Mouse (Mus musculus) midbrain, embryonic 14.5 days (tissue): Measurements from ENCODE around the gene Dnmt3c. TPM values are rescaled to one million over a fixed set of nuclear protein-coding genes. Genes with fewer than 3 reads are reported as not detected.

Source experiments
- ATAC-seq: fragments of 200-750 bp; cut with Nextera tagmentation; 2 replicates; pipeline ENCODE4 v1.8.0; 2017; ENCODE audit warnings: moderate number of reproducible peaks, moderate library complexity; ENCODE audit not compliant: low FRiP score, low TSS enrichment
- DNase-seq: peaks from one replicate; pipeline ENCODE4 v3.0.0-alpha.2; 2015
- H3K27ac ChIP-seq: fragments of 300-500 bp; sonication (generic); replicated peaks from 2 replicates; pipeline ENCODE4 v1.5.1; 2014; ENCODE audit warnings: mild to moderate bottlenecking, low read depth, low read length, moderate library complexity
- H3K27me3 ChIP-seq: fragments of 300-500 bp; sonication (generic); 2 replicates; pipeline ENCODE4 v1.6.1; 2014; ENCODE audit warnings: low read length, control low read depth, mixed read lengths; ENCODE audit not compliant: control insufficient read depth, insufficient read depth
- H3K36me3 ChIP-seq: fragments of 300-500 bp; sonication (generic); 2 replicates; pipeline ENCODE4 v1.6.1; 2014; ENCODE audit warnings: low read length, control low read depth; ENCODE audit not compliant: control insufficient read depth, insufficient read depth
- H3K4me1 ChIP-seq: fragments of 300-500 bp; sonication (generic); 2 replicates; pipeline ENCODE4 v1.6.1; 2014; ENCODE audit warnings: mild to moderate bottlenecking, antibody characterized with exemption, low read length, control low read depth; ENCODE audit not compliant: control insufficient read depth, insufficient read depth
- H3K4me2 ChIP-seq: fragments of 300-500 bp; sonication (generic); 2 replicates; pipeline ENCODE4 v1.6.1; 2014; ENCODE audit warnings: mild to moderate bottlenecking, low read length, moderate library complexity
- H3K4me3 ChIP-seq: fragments of 300-500 bp; sonication (generic); replicated peaks from 2 replicates; pipeline ENCODE4 v1.5.1; 2014; ENCODE audit warnings: low read depth, low read length
- H3K9ac ChIP-seq: fragments of 300-500 bp; sonication (generic); replicated peaks from 2 replicates; pipeline ENCODE4 v1.6.1; 2014; ENCODE audit warnings: mild to moderate bottlenecking, low read length, moderate library complexity
- H3K9me3 ChIP-seq: fragments of 300-500 bp; sonication (generic); 2 replicates; pipeline ENCODE4 v1.6.1; 2016; ENCODE audit warnings: low read length, control low read depth, mixed read lengths; ENCODE audit not compliant: control insufficient read depth
- WGBS: fragments of 180-500 bp; shearing (Covaris S2); extraction: QIAGEN DNeasy Blood & Tissue Kit; methylation state at CpG from one replicate; pipeline ENCODE4 v1.1.7; 2014; 5-methylcytosine and 5-hydroxymethylcytosine counted together
- polyA plus RNA-seq: library from polyadenylated mRNA; unstranded; fragments of >200 nt; fragmentation: Nextera tagmentation; extraction: Ambion mirVana; gene quantifications from 2 replicates; pipeline ENCODE4 v1.2.1, GENCODE M21; 2014

Gene Dnmt3c
- polyA plus RNA-seq, 1 experiment from 2014 or later = 0.17 TPM

DNA sequence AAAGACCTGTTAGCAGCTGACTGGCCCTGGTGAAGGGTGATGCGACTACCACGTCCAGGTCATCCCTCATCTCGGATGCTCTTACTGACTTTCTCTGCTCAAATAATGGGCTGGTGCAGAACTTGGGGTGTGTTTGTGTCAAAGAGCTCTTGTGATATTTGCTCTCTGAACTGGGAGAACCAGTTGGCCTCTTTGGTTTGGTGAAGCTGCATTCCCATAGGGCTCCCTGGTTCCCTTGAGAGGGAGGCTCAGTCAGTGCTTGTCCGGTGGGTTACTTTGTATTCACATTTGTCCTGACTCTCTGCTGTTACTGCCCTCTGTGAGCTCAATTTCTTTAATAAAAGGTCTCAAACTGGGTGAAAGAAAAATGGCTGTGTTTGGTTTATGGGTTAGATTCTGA is 76.5 kb downstream of the Dnmt3c start:
- Histone ChIP-seq H3K36me3 (peaks cover 50% of the 10 kb centered on the region), H3K27me3 (no peaks in the 10 kb centered on the region), H3K9me3 (no peaks in the 10 kb centered on the region), H3K4me3 (no peak overlapping the region), H3K27ac (no peak overlapping the region), H3K9ac (no peak overlapping the region), H3K4me1 (no peaks in the 10 kb centered on the region), H3K4me2 (no peak overlapping the region)
- no peak for DNase-seq
- no peak for ATAC-seq
- 93% methylated on average over 4 of the region's 4 CpGs for WGBS

DNA sequence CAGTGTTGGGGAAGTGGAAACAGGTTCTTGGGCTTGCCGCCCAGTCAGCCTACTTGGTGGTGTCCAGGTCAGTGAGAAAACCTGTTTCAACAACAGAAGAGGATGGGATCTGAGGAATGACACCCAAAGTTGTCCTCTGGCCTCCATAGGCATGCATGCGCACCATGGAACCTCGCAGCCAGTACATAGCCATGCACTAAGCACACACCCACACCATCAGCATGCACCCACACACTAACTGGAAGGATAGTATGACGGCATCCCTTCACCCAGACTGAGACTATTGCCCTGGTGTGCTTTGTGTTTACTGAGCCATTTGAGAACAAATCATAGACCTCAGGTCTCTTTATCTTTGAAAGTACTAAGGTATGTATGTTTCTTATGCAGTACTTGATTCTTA is 79.0 kb downstream of the Dnmt3c start:
- DNase-seq = no peak
- Histone ChIP-seq H3K36me3 (peaks cover 30% of the 10 kb centered on the region), H3K4me2 (no peak overlapping the region), H3K27ac (no peak overlapping the region), H3K9ac (no peak overlapping the region), H3K9me3 (no peaks in the 10 kb centered on the region), H3K27me3 (no peaks in the 10 kb centered on the region), H3K4me3 (no peak overlapping the region), H3K4me1 (peaks cover 4% of the 10 kb centered on the region; the same call in 1 of the 2 replicates)
- ATAC-seq = no peak
- 95% methylated on average over 4 of the region's 4 CpGs for WGBS

DNA sequence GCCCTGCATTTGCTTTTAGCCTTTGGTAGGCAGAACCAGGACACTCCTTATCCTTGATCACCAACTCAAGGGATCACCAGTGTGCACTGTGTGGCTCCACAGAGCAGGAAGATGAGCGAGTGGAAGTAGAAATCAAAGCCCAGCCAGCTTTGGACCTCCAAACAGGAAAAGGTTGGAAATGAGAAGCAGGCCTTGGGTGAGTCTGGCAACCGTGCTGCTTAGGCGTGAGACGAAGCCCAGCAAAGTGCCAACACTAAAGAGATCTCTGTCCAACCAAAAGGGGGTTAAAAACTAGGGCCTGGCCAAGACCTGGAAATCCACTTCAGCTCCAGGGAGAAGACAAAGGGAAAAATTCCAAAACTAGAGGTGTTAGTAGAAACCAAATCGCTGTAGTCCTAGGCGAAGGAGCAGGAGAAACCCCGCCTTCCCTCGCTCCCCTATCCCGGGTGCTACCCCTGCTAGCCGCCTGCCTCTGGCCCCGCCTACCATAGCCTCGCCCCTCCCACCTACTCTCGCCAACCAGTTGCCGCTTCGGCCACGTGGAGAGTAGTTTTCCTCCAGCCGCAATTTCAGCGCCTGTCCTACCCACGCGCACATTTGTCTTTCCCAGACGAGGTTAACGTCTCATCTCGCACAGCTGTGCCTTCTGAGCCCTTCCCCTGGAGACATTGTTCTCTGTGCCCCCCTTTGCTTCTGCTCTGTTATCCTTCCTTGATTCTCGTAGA is 82.3 kb downstream of the Dnmt3c start:
- Histone ChIP-seq H3K9me3 (no peaks in the 10 kb centered on the region), H3K4me3 (peak overlapping the region; percentile 24), H3K36me3 (peaks cover 5% of the 10 kb centered on the region; the same call in 1 of the 2 replicates), H3K27ac (no peak overlapping the region), H3K9ac (no peak overlapping the region), H3K27me3 (no peaks in the 10 kb centered on the region), H3K4me2 (peak overlapping the region; percentile 58), H3K4me1 (peaks cover 4% of the 10 kb centered on the region; the same call in 1 of the 2 replicates)
- peak; percentile 58; the same call in 1 of the 2 replicates for ATAC-seq
- peak; percentile 70 for DNase-seq
- 13% methylated on average over 24 of the region's 24 CpGs for WGBS

Other genes starting within 250 kb of the Dnmt3c start
- not detected in 2 replicates for gene 4930404H24Rik, start 203.9 kb upstream of the Dnmt3c start, polyA plus RNA-seq
- 44.8 and 51.7 TPM in 2 replicates for gene Nol4l, start 166.7 kb upstream of the Dnmt3c start, polyA plus RNA-seq
- 76.0 and 92.8 TPM in 2 replicates for gene Commd7, start 63.9 kb upstream of the Dnmt3c start, polyA plus RNA-seq
- gene Dnmt3b, start 47.2 kb upstream of the Dnmt3c start, polyA plus RNA-seq = 3.1 and 3.2 TPM in 2 replicates
- 369 and 443 TPM in 2 replicates for gene Mapre1, start 44.6 kb downstream of the Dnmt3c start, polyA plus RNA-seq
- gene Efcab8, start 83.3 kb downstream of the Dnmt3c start, polyA plus RNA-seq = not detected in 2 replicates
- gene Sun5, start 174.4 kb downstream of the Dnmt3c start, polyA plus RNA-seq = not detected in 2 replicates
- not detected in 2 replicates for gene Bpifb2, start 178.4 kb downstream of the Dnmt3c start, polyA plus RNA-seq
- 0.12 TPM in 1 of 2 replicates, not detected in the other for gene Bpifb6, start 203.7 kb downstream of the Dnmt3c start, polyA plus RNA-seq
- gene Bpifb3, start 221.6 kb downstream of the Dnmt3c start, polyA plus RNA-seq = not detected in 2 replicates
- not detected in 2 replicates for gene Bpifb4, start 241.6 kb downstream of the Dnmt3c start, polyA plus RNA-seq